In genomic region chr9:115493765-115494164, GRCm38 (mm10) we compare ENCODE assay signal across 29 mouse cellular contexts.
DNase-seq lines count a peak whose midpoint lies in the region; ATAC-seq lines count a peak whose summit lies in the region.
"Had no signal": no experiment of that assay in that cellular context is flagged by ENCODE, and none has a peak within 500 bp of the region (broad histone marks: within the 10 kb centered on the region; RNA-seq: fewer than 3 reads in every experiment).

No protein-coding gene starts in this region.

- H3K27ac ChIP-seq in hindbrain, embryonic 11.5 days (ENCODE audit: low read depth, low read length) = no peak overlapping the region
- H3K27ac ChIP-seq: embryonic facial prominence, embryonic 12.5 days; hindbrain, embryonic 10.5 days; kidney, embryonic 15.5 days; liver, embryonic 15.5 days; midbrain, embryonic 15.5 days; neural tube, embryonic 15.5 days had no signal

- no peaks in the 10 kb centered on the region for H3K36me3 ChIP-seq in hindbrain, embryonic 11.5 days (ENCODE audit: control insufficient read depth, insufficient read depth, low read length)
- H3K36me3 ChIP-seq: embryonic facial prominence, embryonic 12.5 days; hindbrain, embryonic 10.5 days; kidney, embryonic 15.5 days; liver, embryonic 15.5 days; midbrain, embryonic 15.5 days; neural tube, embryonic 15.5 days had no signal

- WGBS in hindbrain, embryonic 11.5 days = 90% methylated on average over 2 of the region's 2 CpGs

- peak; percentile 64; the same call in 1 of the 2 replicates for ATAC-seq in frontal cortex, adult (ENCODE audit: low TSS enrichment)
- no peak for ATAC-seq in hindbrain, embryonic 11.5 days (ENCODE audit: low FRiP score)
- ATAC-seq: activated CD4-positive, CD25-positive, alpha-beta regulatory T cell, adult 4 months; hindbrain, embryonic 16.5 days; midbrain, embryonic 15.5 days had no signal

- no peaks in the 10 kb centered on the region for H3K9me3 ChIP-seq in hindbrain, embryonic 11.5 days (ENCODE audit: control insufficient read depth, low read length)
- H3K9me3 ChIP-seq: embryonic facial prominence, embryonic 12.5 days; hindbrain, embryonic 10.5 days; kidney, embryonic 15.5 days; liver, embryonic 15.5 days; midbrain, embryonic 15.5 days; neural tube, embryonic 15.5 days had no signal

- H3K4me1 ChIP-seq in hindbrain, embryonic 11.5 days (replicated peaks; ENCODE audit: control insufficient read depth, insufficient read depth, low read length) = no peaks in the 10 kb centered on the region
- H3K4me1 ChIP-seq: embryonic facial prominence, embryonic 12.5 days; hindbrain, embryonic 10.5 days; kidney, embryonic 15.5 days; liver, embryonic 15.5 days; midbrain, embryonic 15.5 days; neural tube, embryonic 15.5 days had no signal

- H3K4me2 ChIP-seq in hindbrain, embryonic 11.5 days (replicated peaks; ENCODE audit: low read depth, low read length) = no peak overlapping the region
- H3K4me2 ChIP-seq: embryonic facial prominence, embryonic 12.5 days; kidney, embryonic 15.5 days; liver, embryonic 15.5 days; lung, embryonic 14.5 days; midbrain, embryonic 15.5 days; neural tube, embryonic 15.5 days had no signal

- H3K27me3 ChIP-seq in hindbrain, embryonic 11.5 days (ENCODE audit: control insufficient read depth, insufficient read depth, low read length) = no peaks in the 10 kb centered on the region
- H3K27me3 ChIP-seq: embryonic facial prominence, embryonic 12.5 days; liver, embryonic 15.5 days; midbrain, embryonic 15.5 days; neural tube, embryonic 15.5 days had no signal

- DNase-seq in frontal cortex, postnatal 25 days (ENCODE audit: low spot score in 2 of 2) = no peak
- peak; percentile 30 to 67 for DNase-seq in right cerebral cortex, postnatal 10 days (ENCODE audit: low spot score in 2 of 2)
- no peak for DNase-seq in right cerebral cortex, postnatal 36 days (ENCODE audit: low spot score in 2 of 2)
- peak; percentile 55 for DNase-seq in brain, embryonic 18.5 days (ENCODE audit: low read depth, low spot score)
- DNase-seq in hindbrain, embryonic 11.5 days (ENCODE audit: low spot score) = no peak
- no peak for DNase-seq in retina, embryonic 14.5 days (ENCODE audit: low spot score)
- DNase-seq: adrenal gland, adult 8-10 months; B cell, adult 2 months; cerebellum, adult 11-12 months; cerebellum, adult 9-11 months; embryo, embryonic 11 days; gastrocnemius, postnatal 14 days; heart, postnatal 14 days; kidney, adult 18-20 months; kidney, postnatal 25 days; liver; lung, embryonic 14.5 days; lung, postnatal 14 days; right cerebral cortex, postnatal 4 days; thymus, postnatal 14 days had no signal

- no peak overlapping the region for H3K4me3 ChIP-seq in hindbrain, embryonic 11.5 days (ENCODE audit: low read depth, low read length)
- H3K4me3 ChIP-seq: embryonic facial prominence, embryonic 12.5 days; hindbrain, embryonic 10.5 days; kidney, embryonic 15.5 days; liver, embryonic 15.5 days; midbrain, embryonic 15.5 days; neural tube, embryonic 15.5 days had no signal

- H3K9ac ChIP-seq in hindbrain, embryonic 11.5 days (ENCODE audit: low read depth, low read length) = no peak overlapping the region
- H3K9ac ChIP-seq: embryonic facial prominence, embryonic 12.5 days; kidney, embryonic 15.5 days; liver, embryonic 15.5 days; lung, embryonic 14.5 days; midbrain, embryonic 15.5 days; neural tube, embryonic 15.5 days had no signal

Comparison
In these comparisons a context has a peak if more than half of its experiments do, and no peak if none do; other contexts are left out.
1. DNase-seq: peak in right cerebral cortex, postnatal 10 days (2 of 2) and brain, embryonic 18.5 days (single experiment); none in frontal cortex, postnatal 25 days (0 of 2), right cerebral cortex, postnatal 36 days (0 of 2), hindbrain, embryonic 11.5 days (single experiment) and retina, embryonic 14.5 days (single experiment).